Mouse (Mus musculus) embryonic facial prominence, embryonic 15.5 days (tissue): ENCODE measurements around the gene Tcam1. TPM values are rescaled to one million over a fixed set of nuclear protein-coding genes. Genes with fewer than 3 reads are reported as not detected.

ENCODE experiments used
- ATAC-seq: fragments of 200-750 bp; cut with Nextera tagmentation; 2 replicates; pipeline ENCODE4 v1.8.0; 2017; ENCODE audit warnings: low read depth, moderate TSS enrichment; ENCODE audit not compliant: insufficient number of reproducible peaks, low FRiP score, low TSS enrichment
- H3K27ac ChIP-seq: fragments of 300-500 bp; sonication (generic); replicated peaks from 2 replicates; pipeline ENCODE4 v1.5.1; 2015; ENCODE audit warnings: mild to moderate bottlenecking, inconsistent platforms
- H3K27me3 ChIP-seq: fragments of 300-500 bp; sonication (generic); 2 replicates; pipeline ENCODE4 v1.6.1; 2015; ENCODE audit warnings: inconsistent platforms
- H3K36me3 ChIP-seq: fragments of 300-500 bp; sonication (generic); 2 replicates; pipeline ENCODE4 v1.6.1; 2015; ENCODE audit warnings: mild to moderate bottlenecking, inconsistent platforms
- H3K4me1 ChIP-seq: fragments of 300-500 bp; sonication (generic); 2 replicates; pipeline ENCODE4 v1.6.1; 2015; ENCODE audit warnings: inconsistent platforms
- H3K4me2 ChIP-seq: fragments of 300-500 bp; sonication (generic); replicated peaks from 2 replicates; pipeline ENCODE4 v1.6.1; 2015; ENCODE audit warnings: mild to moderate bottlenecking, inconsistent platforms
- H3K4me3 ChIP-seq: fragments of 300-500 bp; sonication (generic); replicated peaks from 2 replicates; pipeline ENCODE4 v1.5.1; 2015; ENCODE audit warnings: mild to moderate bottlenecking, inconsistent platforms
- H3K9ac ChIP-seq: fragments of 300-500 bp; sonication (generic); 2 replicates; pipeline ENCODE4 v1.6.1; 2015; ENCODE audit warnings: inconsistent platforms
- H3K9me3 ChIP-seq: fragments of 300-500 bp; sonication (generic); replicated peaks from 2 replicates; pipeline ENCODE4 v1.6.1; 2016; ENCODE audit warnings: inconsistent platforms
- WGBS: fragments of 180-500 bp; shearing (Covaris S2); methylation state at CpG from one replicate; pipeline ENCODE4 v1.1.7; 2015; 5-methylcytosine and 5-hydroxymethylcytosine counted together
- polyA plus RNA-seq: library from polyadenylated mRNA; unstranded; fragments of >200 nt; fragmentation: Nextera tagmentation; extraction: Ambion mirVana; gene quantifications from 2 replicates; pipeline ENCODE4 v1.2.1, GENCODE M21; 2015

The Tcam1 gene
- polyA plus RNA-seq, 1 experiment from 2014 or later: 0.71 TPM

DNA sequence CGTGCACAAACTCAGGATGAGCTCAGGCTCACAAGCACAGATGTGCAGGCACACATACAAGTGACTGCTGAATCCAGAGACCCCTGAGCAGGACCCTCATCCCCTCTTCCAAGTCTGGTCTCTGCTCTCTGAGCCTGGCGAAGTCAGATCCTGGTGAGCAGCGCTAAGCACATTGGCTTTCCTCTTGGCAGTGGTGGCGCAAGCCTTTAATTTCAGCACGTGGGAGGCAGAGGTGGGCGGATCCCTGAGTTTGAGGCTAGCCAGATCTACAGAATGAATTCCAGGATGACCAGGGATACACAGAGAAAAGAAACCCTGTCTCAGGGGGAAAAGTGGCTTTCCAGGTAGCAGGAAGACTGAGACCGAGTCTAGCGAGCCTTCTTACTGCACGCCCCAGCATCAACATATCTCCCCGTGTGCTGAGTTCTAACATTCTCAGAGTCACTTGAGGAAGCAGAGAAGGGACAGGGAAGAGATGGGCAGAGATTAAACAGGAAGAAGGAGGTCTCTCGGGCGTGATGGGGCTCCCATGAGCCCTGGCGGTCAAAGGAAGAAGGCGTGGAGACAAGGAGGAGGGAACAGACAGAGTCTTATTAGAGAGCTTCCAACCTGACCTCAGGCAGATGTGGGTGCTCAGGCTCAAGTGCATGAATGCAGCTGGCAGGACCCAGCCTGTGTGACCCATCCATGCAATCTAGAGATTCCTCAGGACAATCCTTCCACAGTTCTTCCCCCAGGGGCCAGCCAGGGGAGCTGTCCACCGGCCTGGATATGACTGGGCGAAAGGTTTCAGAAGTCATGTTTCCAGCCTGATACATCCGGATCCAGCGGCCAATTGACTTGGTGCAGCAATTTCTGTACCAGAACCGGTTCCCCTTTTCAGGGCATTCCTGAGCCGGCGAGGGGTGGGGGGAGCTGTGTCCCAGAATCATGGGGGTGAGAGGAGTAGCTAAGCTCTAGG is 42.2 kb downstream of the Tcam1 start:
- Histone ChIP-seq H3K27ac (no peak overlapping the region), H3K9ac (no peak overlapping the region), H3K27me3 (no peaks in the 10 kb centered on the region), H3K4me2 (no peak overlapping the region), H3K4me1 (peaks cover 33% of the 10 kb centered on the region; the same call in 1 of the 2 replicates), H3K4me3 (no peak overlapping the region), H3K36me3 (no peaks in the 10 kb centered on the region), H3K9me3 (no peaks in the 10 kb centered on the region)
- no peak for ATAC-seq
- WGBS: 66% methylated on average over 21 of the region's 21 CpGs

DNA sequence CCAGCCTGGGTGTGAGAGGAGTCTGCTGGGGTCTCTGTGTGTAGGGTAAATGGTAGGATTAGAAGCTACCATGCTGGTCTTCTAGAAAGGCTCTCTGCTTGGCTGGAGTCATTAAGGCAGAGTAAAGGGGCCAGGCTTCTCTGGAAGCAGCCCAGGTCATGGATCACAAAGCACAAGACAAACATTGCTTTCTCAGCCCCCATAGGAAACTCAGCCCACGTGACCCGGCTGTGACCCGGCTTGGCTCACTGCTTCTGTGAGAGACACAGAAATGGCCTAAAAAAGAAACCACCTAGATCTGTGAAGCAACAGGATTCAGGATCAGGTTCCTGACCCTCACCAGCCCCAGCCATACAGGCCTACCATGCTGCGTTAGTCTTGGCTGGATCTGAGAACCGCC is 48.4 kb downstream of the Tcam1 start:
- Histone ChIP-seq H3K4me1 (peaks cover 13% of the 10 kb centered on the region; the same call in 1 of the 2 replicates), H3K27ac (no peak overlapping the region), H3K4me2 (no peak overlapping the region), H3K9ac (no peak overlapping the region), H3K9me3 (no peaks in the 10 kb centered on the region), H3K36me3 (no peaks in the 10 kb centered on the region), H3K27me3 (no peaks in the 10 kb centered on the region), H3K4me3 (no peak overlapping the region)
- WGBS: 81% methylated on average over 5 of the region's 5 CpGs
- ATAC-seq: no peak

- Histone ChIP-seq H3K9ac (no peak overlapping the region), H3K27ac (no peak overlapping the region), H3K4me2 (no peak overlapping the region), H3K4me3 (no peak overlapping the region), H3K36me3 (no peaks in the 10 kb centered on the region), H3K4me1 (peaks cover 13% of the 10 kb centered on the region; the same call in 1 of the 2 replicates), H3K27me3 (no peaks in the 10 kb centered on the region), H3K9me3 (no peaks in the 10 kb centered on the region)
- 66% methylated on average over 8 of the region's 8 CpGs for WGBS
- ATAC-seq: no peak
Measured at GRCm38 (mm10) chr11:106325566-106326206, 49.2 kb downstream of the Tcam1 start.

DNA sequence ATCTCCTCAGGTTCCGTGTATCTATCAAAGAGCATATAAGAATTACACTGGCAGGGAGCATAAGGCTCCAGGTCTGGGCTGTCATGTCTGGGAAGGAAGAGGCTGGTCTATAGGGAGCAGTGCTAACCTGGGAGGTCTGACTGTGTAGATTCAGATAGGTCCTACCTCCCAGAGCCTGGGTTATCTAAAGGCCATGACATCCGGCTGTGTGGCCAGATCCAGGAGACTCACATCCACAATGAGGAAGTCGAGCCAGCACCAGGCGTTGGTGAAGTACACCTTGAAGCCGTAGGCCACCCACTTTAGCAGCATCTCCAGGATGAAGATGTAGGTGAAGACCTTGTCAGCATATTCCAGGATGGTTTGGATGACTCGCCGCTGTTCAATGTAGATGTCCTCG is 50.0 kb downstream of the Tcam1 start:
- H3K27me3 ChIP-seq: no peaks in the 10 kb centered on the region
- no peaks in the 10 kb centered on the region for H3K36me3 ChIP-seq
- H3K9ac ChIP-seq: no peak overlapping the region
- H3K4me1 ChIP-seq: peaks cover 13% of the 10 kb centered on the region; the same call in 1 of the 2 replicates
- 82% methylated on average over 8 of the region's 8 CpGs for WGBS
- H3K27ac ChIP-seq: no peak overlapping the region
- ATAC-seq: no peak
- no peaks in the 10 kb centered on the region for H3K9me3 ChIP-seq
- H3K4me3 ChIP-seq: no peak overlapping the region
- no peak overlapping the region for H3K4me2 ChIP-seq

GRCm38 (mm10) chr11:106328521-106328920 is 52.0 kb downstream of the Tcam1 start:
- H3K9me3 ChIP-seq: no peaks in the 10 kb centered on the region
- no peak overlapping the region for H3K27ac ChIP-seq
- H3K4me1 ChIP-seq: peaks cover 15% of the 10 kb centered on the region; the same call in 1 of the 2 replicates
- no peaks in the 10 kb centered on the region for H3K36me3 ChIP-seq
- no peak overlapping the region for H3K4me2 ChIP-seq
- 43% methylated on average over 5 of the region's 5 CpGs for WGBS
- no peak overlapping the region for H3K4me3 ChIP-seq
- no peak overlapping the region for H3K9ac ChIP-seq
- no peaks in the 10 kb centered on the region for H3K27me3 ChIP-seq
- no peak for ATAC-seq

- Histone ChIP-seq H3K4me2 (no peak overlapping the region), H3K27ac (no peak overlapping the region), H3K4me1 (peaks cover 15% of the 10 kb centered on the region; the same call in 1 of the 2 replicates), H3K27me3 (no peaks in the 10 kb centered on the region), H3K9me3 (no peaks in the 10 kb centered on the region), H3K9ac (no peak overlapping the region), H3K36me3 (no peaks in the 10 kb centered on the region), H3K4me3 (no peak overlapping the region)
- no peak for ATAC-seq
- 61% methylated on average over 6 of the region's 6 CpGs for WGBS
Measured at GRCm38 (mm10) chr11:106329128-106329527, 52.7 kb downstream of the Tcam1 start.

- no peak overlapping the region for H3K4me2 ChIP-seq
- H3K4me1 ChIP-seq: peaks cover 15% of the 10 kb centered on the region; the same call in 1 of the 2 replicates
- H3K27me3 ChIP-seq: no peaks in the 10 kb centered on the region
- ATAC-seq: no peak
- H3K9me3 ChIP-seq: no peaks in the 10 kb centered on the region
- no peak overlapping the region for H3K9ac ChIP-seq
- H3K36me3 ChIP-seq: no peaks in the 10 kb centered on the region
- H3K27ac ChIP-seq: no peak overlapping the region
- no peak overlapping the region for H3K4me3 ChIP-seq
- WGBS: 62% methylated on average over 7 of the region's 7 CpGs
Measured at GRCm38 (mm10) chr11:106329682-106330081, 53.2 kb downstream of the Tcam1 start.

GRCm38 (mm10) chr11:106332458-106332857 is 56.0 kb downstream of the Tcam1 start:
- no peak overlapping the region for H3K9ac ChIP-seq
- H3K36me3 ChIP-seq: no peaks in the 10 kb centered on the region
- WGBS: 45% methylated on average over 4 of the region's 4 CpGs
- no peaks in the 10 kb centered on the region for H3K27me3 ChIP-seq
- H3K4me2 ChIP-seq: no peak overlapping the region
- no peaks in the 10 kb centered on the region for H3K9me3 ChIP-seq
- no peak overlapping the region for H3K27ac ChIP-seq
- peaks cover 14% of the 10 kb centered on the region; the same call in 1 of the 2 replicates for H3K4me1 ChIP-seq
- H3K4me3 ChIP-seq: no peak overlapping the region
- no peak for ATAC-seq

DNA sequence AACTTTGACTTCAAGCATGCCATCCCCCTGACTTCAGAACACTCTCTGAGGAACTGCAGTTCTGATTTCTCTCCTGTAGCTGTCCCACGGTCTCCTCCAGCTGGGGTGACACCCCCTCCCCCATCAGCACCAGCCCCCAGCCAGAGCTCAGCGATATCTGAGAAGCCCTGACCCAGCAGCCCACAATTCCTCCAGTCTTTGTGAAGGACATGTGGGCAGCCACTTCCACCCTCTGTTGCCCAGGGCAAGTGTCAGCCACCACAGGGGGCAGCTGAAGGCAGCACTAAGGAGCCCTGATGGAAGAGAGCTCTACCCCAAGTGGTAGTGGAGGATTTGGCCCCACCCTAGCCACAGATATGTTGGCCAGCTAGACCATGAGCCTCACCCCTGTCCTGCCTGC is 57.6 kb downstream of the Tcam1 start:
- Histone ChIP-seq H3K27me3 (no peaks in the 10 kb centered on the region), H3K36me3 (no peaks in the 10 kb centered on the region), H3K4me3 (no peak overlapping the region), H3K9ac (no peak overlapping the region), H3K9me3 (no peaks in the 10 kb centered on the region), H3K27ac (no peak overlapping the region), H3K4me1 (peaks cover 5% of the 10 kb centered on the region; the same call in 1 of the 2 replicates), H3K4me2 (no peak overlapping the region)
- ATAC-seq: no peak
- WGBS: 3% methylated on average over 2 of the region's 2 CpGs

DNA sequence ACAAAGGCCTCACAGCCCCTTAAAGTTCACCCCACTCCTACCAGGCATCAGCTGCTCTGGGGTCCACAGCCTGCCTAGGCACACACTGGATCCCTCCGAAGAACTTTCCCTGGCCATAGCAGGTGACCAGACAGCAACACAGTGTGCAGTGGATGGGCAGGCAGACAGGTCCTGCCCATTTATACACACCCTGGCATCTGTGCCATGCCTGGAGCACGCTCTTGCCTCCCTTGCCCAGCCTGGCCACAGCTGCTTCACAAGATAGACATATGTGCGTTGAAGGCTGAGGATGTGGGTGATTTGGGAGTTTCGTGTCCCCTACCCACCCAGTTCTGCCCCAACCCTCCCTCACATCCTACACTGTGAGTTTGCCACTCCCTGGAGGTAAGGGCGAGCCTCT is 61.6 kb downstream of the Tcam1 start:
- Histone ChIP-seq H3K36me3 (no peaks in the 10 kb centered on the region), H3K4me2 (no peak overlapping the region), H3K4me1 (0 out of 2 replicates have a peak, but pooled peaks cover 2% of the 10 kb centered on the region), H3K9ac (no peak overlapping the region), H3K27me3 (no peaks in the 10 kb centered on the region), H3K4me3 (no peak overlapping the region), H3K9me3 (no peaks in the 10 kb centered on the region), H3K27ac (no peak overlapping the region)
- 74% methylated on average over 5 of the region's 5 CpGs for WGBS
- ATAC-seq: no peak
